Mouse (Mus musculus) heart, adult 2 months (tissue): Measurements from ENCODE around the gene Zfp385a. TPM values are rescaled to one million over a fixed set of nuclear protein-coding genes. Genes with fewer than 3 reads are reported as not detected.

ENCODE experiments used
- DNase-seq, 2 experiments: peaks; one replicate each; pipeline ENCODE4 v3.0.0; 2021
- H3K27ac ChIP-seq: fragments of 200-600 bp; 2 replicates; pipeline ENCODE4 v1.8.1; 2022
- H3K27me3 ChIP-seq: fragments of 200-500 bp; 2 replicates; pipeline ENCODE4 v1.6.1; 2012; ENCODE audit warnings: mild to moderate bottlenecking, low read length, inconsistent platforms, mixed read lengths; ENCODE audit not compliant: control insufficient read depth, insufficient read depth
- H3K36me3 ChIP-seq: fragments of 200-500 bp; 2 replicates; pipeline ENCODE4 v1.6.1; 2012; ENCODE audit warnings: low read length, inconsistent platforms; ENCODE audit not compliant: control insufficient read depth, insufficient read depth
- H3K4me1 ChIP-seq: fragments of 200-500 bp; 2 replicates; pipeline ENCODE4 v1.6.1; 2011; ENCODE audit warnings: low read length; ENCODE audit not compliant: control insufficient read depth, insufficient read depth
- H3K4me3 ChIP-seq: fragments of 200-600 bp; 2 replicates; pipeline ENCODE4 v1.8.1; 2022
- H3K79me2 ChIP-seq: fragments of 200-500 bp; replicated peaks from 2 replicates; pipeline ENCODE4 v1.6.1; 2012; ENCODE audit warnings: mild to moderate bottlenecking, inconsistent platforms, low read length, moderate library complexity, mixed read lengths; ENCODE audit not compliant: control insufficient read depth, insufficient read depth
- H3K9ac ChIP-seq: fragments of 200-500 bp; 2 replicates; pipeline ENCODE4 v1.6.1; 2012; ENCODE audit warnings: low read depth, mild to moderate bottlenecking, control low read depth, inconsistent platforms, low read length, mixed read lengths
- CTCF ChIP-seq: fragments of 200-600 bp; IDR thresholded peaks from 2 replicates; pipeline ENCODE4 v1.8.1; 2022; ENCODE audit warnings: antibody characterized with exemption, mild to moderate bottlenecking, moderate library complexity
- EP300 ChIP-seq: fragments of 200-500 bp; IDR thresholded peaks from 2 replicates; pipeline ENCODE4 v1.6.1; 2011; ENCODE audit warnings: low read depth, low read length, control low read depth; ENCODE audit not compliant: insufficient read depth
- POLR2A ChIP-seq: fragments of 200-500 bp; IDR thresholded peaks from 2 replicates; pipeline ENCODE4 v1.6.1; 2011; ENCODE audit warnings: mild to moderate bottlenecking, low read depth, low read length, control low read depth; ENCODE audit not compliant: insufficient read depth
- WGBS: fragments of 180-500 bp; shearing (Covaris S2); methylation state at CpG from one replicate; pipeline ENCODE4 v1.1.7; 2018; 5-methylcytosine and 5-hydroxymethylcytosine counted together
- intact Hi-C: fragments of 180-260 bp; cut with DNase I; formaldehyde crosslinking; loops from one replicate; pipeline ENCODE4 v1.15.1; 2025
- polyA plus RNA-seq: library from polyadenylated mRNA; depleted of rRNA; stranded (reverse); fragments of >200 nt; gene quantifications from 2 replicates; pipeline ENCODE4 v1.2.3, GENCODE M21; 2012
- total RNA-seq, 2 experiments: library from RNA; stranded (reverse); gene quantifications; 2 replicates each; pipeline ENCODE4 v1.2.3; 2021

Gene Zfp385a
- total and polyA plus RNA-seq, 3 experiments: 10.1 to 12.0 (median 10.4) TPM

DNA sequence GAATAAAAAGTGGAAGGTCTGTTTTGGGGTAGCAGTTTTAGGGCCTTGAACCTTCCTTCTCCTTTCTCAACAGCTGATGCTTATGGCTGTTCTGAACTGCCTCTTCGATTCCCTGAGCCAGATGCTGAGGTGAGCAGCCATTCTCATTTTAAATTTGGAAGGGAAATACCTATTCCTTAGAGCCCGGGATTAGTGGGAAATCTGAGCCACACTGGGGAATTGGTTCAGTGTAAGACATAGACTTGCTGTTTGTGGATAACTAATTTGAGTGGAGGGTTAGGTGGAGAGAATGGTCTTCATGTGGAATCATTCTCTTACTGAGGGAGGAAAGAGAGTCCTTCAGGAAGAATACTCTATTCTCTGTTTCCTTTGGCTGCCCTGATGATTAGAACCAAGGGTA is 45.2 kb downstream of the Zfp385a start:
- Histone ChIP-seq H3K27ac (no peak overlapping the region), H3K27me3 (no peaks in the 10 kb centered on the region), H3K36me3 (no peaks in the 10 kb centered on the region), H3K79me2 (no peaks in the 10 kb centered on the region), H3K4me1 (no peaks in the 10 kb centered on the region), H3K9ac (no peak overlapping the region), H3K4me3 (no peak overlapping the region)
- 83% methylated on average over 2 of the region's 2 CpGs for WGBS
- no peak for TF ChIP-seq CTCF
- TF ChIP-seq EP300: no peak
- no peak for TF ChIP-seq POLR2A
- DNase-seq: no peak
- intact Hi-C loops: no loop called here

DNA sequence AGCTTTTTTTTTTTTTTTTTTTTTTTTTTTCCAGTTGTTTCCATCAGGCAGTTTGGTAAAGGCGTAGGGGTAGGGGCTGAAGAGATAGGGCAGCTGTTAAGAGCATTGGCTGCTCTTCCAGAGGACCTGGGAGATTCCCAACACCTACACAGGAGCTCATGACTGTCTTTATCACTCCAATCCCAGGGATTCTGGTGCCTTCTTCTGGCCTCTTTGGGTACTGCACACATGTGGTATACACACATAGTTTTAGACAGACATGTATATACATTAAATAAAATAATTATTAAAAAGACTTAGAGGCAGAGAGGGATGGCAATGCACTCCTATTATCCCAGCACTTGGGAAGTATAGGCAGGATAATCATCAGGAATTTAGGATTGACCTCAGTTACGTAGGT is 46.5 kb downstream of the Zfp385a start:
- Histone ChIP-seq H3K4me3 (no peak overlapping the region), H3K27me3 (no peaks in the 10 kb centered on the region), H3K27ac (no peak overlapping the region), H3K79me2 (no peaks in the 10 kb centered on the region; the same call in 1 of the 2 replicates), H3K9ac (no peak overlapping the region), H3K4me1 (no peaks in the 10 kb centered on the region), H3K36me3 (no peaks in the 10 kb centered on the region; the same call in 1 of the 2 replicates)
- WGBS: 100% methylated on average over 2 of the region's 2 CpGs
- TF ChIP-seq CTCF (peak; percentile 18; the same call in 1 of the 2 replicates), EP300 (no peak)
- intact Hi-C loops: no loop called here
- no peak for DNase-seq

DNA sequence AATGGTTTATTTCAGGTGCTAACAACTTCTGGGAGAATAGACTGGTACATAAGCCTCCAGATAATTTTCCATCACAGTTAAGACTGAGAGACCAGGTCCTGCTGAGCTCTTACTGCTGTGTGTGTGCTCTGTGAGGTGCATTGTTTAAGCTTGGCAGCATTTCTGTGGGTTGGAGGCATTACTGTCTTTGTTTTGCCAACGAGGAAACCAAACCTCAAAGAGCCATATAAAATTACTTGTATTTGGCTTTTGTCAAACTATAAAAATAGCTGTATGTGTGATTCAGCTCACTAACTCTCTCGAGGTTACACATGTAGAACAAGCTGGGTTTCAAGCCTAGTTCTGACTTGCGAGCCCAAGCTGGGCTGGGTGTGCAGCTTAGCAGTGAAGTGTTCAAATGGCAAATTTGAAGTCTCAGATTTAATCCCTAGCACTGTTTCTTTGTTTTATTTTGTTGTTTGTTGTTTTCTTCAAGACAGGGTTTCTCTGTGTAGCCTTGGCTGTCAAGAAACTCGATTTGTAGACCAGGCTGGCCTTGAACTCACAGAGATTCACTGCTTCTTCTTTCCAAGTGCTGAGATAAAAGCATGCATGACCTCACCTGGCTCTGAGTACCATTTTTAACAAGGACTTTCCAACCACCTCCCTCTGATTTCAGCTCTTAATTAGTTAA is 47.1 kb downstream of the Zfp385a start:
- TF ChIP-seq POLR2A (no peak), EP300 (no peak), CTCF (no peak)
- H3K4me3 ChIP-seq: no peak overlapping the region
- no peaks in the 10 kb centered on the region; the same call in 1 of the 2 replicates for H3K79me2 ChIP-seq
- WGBS: 69% methylated on average over 4 of the region's 4 CpGs
- intact Hi-C loops: no loop called here
- no peaks in the 10 kb centered on the region for H3K27me3 ChIP-seq
- no peaks in the 10 kb centered on the region for H3K4me1 ChIP-seq
- H3K27ac ChIP-seq: no peak overlapping the region
- no peak for DNase-seq
- no peak overlapping the region for H3K9ac ChIP-seq
- no peaks in the 10 kb centered on the region; the same call in 1 of the 2 replicates for H3K36me3 ChIP-seq

DNA sequence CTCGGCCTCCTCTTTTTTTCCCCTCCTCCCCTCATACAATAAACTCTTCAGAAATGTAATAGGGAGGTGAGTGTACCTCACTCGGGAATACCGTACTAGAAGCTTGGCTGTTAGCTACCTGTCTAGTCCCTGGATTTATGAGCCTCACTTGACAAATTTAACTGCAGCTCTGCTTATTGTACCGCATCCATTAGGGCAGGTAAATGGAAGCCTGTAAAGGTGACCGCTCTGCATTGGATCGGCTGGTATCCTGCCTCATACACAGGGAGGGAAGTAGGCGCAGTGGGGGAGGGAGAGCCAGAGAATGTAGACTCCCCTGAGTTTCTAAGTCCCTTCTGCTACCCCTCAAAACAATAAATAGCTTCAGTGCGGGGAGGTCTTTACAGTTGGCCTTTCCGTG is 49.0 kb downstream of the Zfp385a start:
- H3K79me2 ChIP-seq: no peaks in the 10 kb centered on the region; the same call in 1 of the 2 replicates
- intact Hi-C loops: no loop called here
- no peak overlapping the region for H3K4me3 ChIP-seq
- 93% methylated on average over 9 of the region's 9 CpGs for WGBS
- DNase-seq: no peak
- no peak overlapping the region for H3K9ac ChIP-seq
- H3K27ac ChIP-seq: no peak overlapping the region
- H3K36me3 ChIP-seq: peaks cover 5% of the 10 kb centered on the region
- TF ChIP-seq CTCF (no peak), POLR2A (no peak), EP300 (no peak)
- H3K27me3 ChIP-seq: no peaks in the 10 kb centered on the region
- peaks cover 4% of the 10 kb centered on the region for H3K4me1 ChIP-seq

DNA sequence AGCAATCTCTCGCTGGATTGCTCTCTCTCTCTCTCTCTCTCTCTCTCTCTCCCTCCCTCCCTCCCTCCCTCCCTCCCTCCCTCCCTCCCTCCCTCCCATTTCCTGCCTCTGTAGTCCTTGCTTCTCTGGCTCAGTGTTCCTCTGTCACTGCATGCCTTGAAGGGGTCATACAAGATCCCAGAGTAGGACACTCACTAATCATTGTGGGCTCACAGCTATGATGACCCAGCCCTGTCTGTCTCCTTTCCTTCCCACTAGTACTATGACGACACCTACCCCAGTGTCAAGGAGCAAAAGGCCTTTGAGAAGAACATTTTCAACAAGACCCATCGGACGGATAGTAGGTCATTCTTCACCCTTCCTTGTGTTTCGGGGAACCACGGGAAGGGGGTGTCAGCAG is 49.5 kb downstream of the Zfp385a start:
- H3K27ac ChIP-seq: no peak overlapping the region
- H3K4me1 ChIP-seq: peaks cover 8% of the 10 kb centered on the region
- no peak for TF ChIP-seq EP300
- TF ChIP-seq CTCF: no peak
- no peak for TF ChIP-seq POLR2A
- intact Hi-C loops: no loop called here
- H3K27me3 ChIP-seq: no peaks in the 10 kb centered on the region
- H3K79me2 ChIP-seq: no peaks in the 10 kb centered on the region; the same call in 1 of the 2 replicates
- no peak for DNase-seq
- H3K9ac ChIP-seq: no peak overlapping the region
- peaks cover 7% of the 10 kb centered on the region for H3K36me3 ChIP-seq
- H3K4me3 ChIP-seq: no peak overlapping the region
- 66% methylated on average over 6 of the region's 6 CpGs for WGBS

DNA sequence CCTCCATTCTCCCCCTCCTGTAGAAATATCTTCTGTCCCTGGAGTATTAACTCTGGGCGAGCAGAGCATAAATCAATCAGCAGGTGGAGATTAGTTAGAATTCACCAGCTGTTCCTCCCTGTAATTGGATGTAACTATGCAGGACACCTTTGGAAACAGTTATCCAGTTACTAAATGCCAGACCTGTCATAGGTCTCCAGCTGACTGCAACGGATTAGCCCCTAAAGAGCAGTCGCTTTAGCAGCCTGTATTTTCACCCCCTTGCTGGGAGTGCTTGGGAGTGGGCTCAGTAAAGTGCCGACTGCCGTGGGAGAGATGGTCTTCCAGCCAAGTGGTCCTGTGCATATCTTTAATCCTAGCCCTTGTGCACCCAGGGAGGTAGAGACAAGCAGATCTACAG is 50.3 kb downstream of the Zfp385a start:
- H3K27ac ChIP-seq: no peak overlapping the region
- no peaks in the 10 kb centered on the region; the same call in 1 of the 2 replicates for H3K79me2 ChIP-seq
- intact Hi-C loops: no loop called here
- no peak for TF ChIP-seq POLR2A
- TF ChIP-seq EP300: no peak
- TF ChIP-seq CTCF: no peak
- no peak overlapping the region for H3K4me3 ChIP-seq
- H3K27me3 ChIP-seq: no peaks in the 10 kb centered on the region
- H3K9ac ChIP-seq: no peak overlapping the region
- peaks cover 9% of the 10 kb centered on the region for H3K36me3 ChIP-seq
- no peak for DNase-seq
- peaks cover 13% of the 10 kb centered on the region for H3K4me1 ChIP-seq
- WGBS: 61% methylated on average over 5 of the region's 5 CpGs
